Mouse (Mus musculus): ENCODE results near the gene Mxd3. TPM values are rescaled to one million over a fixed set of nuclear protein-coding genes. Genes with fewer than 3 reads are reported as not detected.

Mxd3 gene
- polyA plus RNA-seq, 2 experiments: 44.1 to 59.8 TPM

GRCm38 (mm10) chr13:55329109-55329682, 427 bp downstream of the Mxd3 start:
- Histone ChIP-seq H3K27ac (replicated peaks; ENCODE audit: low read depth, low read length) (0 out of 2 replicates have a peak overlapping the region, but pooled peaks have one; percentile 62), H3K9ac (ENCODE audit: low read depth, low read length, severe bottlenecking) (peak overlapping the region; percentile 65), H3K4me3 (replicated peaks; ENCODE audit: low read length) (peak overlapping the region; percentile 77), H3K27me3 (ENCODE audit: control insufficient read depth, insufficient read depth, low read length) (no peaks in the 10 kb centered on the region), H3K4me2 (replicated peaks; ENCODE audit: low read depth, low read length, severe bottlenecking) (peak overlapping the region; percentile 91), H3K36me3 (ENCODE audit: control insufficient read depth, insufficient read depth, low read length) (peaks cover 19% of the 10 kb centered on the region), H3K4me1 (ENCODE audit: control insufficient read depth, insufficient read depth, low read length) (peaks cover 27% of the 10 kb centered on the region), H3K9me3 (ENCODE audit: control insufficient read depth, low read length) (no peaks in the 10 kb centered on the region)
- no peak for TF ChIP-seq POLR2A (IDR thresholded peaks at IDR 0.05; ENCODE audit: borderline replicate concordance, extremely low read depth, insufficient read depth, insufficient read length)
- DNase-seq (ENCODE audit: low spot score): peak; percentile 38
- peak; percentile 39; the same call in 1 of the 2 replicates for ATAC-seq (ENCODE audit: low FRiP score, low read depth)
- WGBS: under 1% methylated on average over 27 of the region's 29 CpGs

- no peak for TF ChIP-seq POLR2A (IDR thresholded peaks at IDR 0.05; ENCODE audit: borderline replicate concordance, extremely low read depth, insufficient read depth, insufficient read length)
- ATAC-seq (ENCODE audit: low FRiP score, low read depth) (no peak), DNase-seq (ENCODE audit: low spot score) (no peak)
- Histone ChIP-seq H3K9me3 (ENCODE audit: control insufficient read depth, low read length) (no peaks in the 10 kb centered on the region), H3K27ac (replicated peaks; ENCODE audit: low read depth, low read length) (no peak overlapping the region), H3K4me3 (replicated peaks; ENCODE audit: low read length) (peak overlapping the region; percentile 77), H3K4me2 (replicated peaks; ENCODE audit: low read depth, low read length, severe bottlenecking) (peak overlapping the region; percentile 91), H3K9ac (ENCODE audit: low read depth, low read length, severe bottlenecking) (peak overlapping the region; percentile 65), H3K36me3 (ENCODE audit: control insufficient read depth, insufficient read depth, low read length) (peaks cover 24% of the 10 kb centered on the region), H3K4me1 (ENCODE audit: control insufficient read depth, insufficient read depth, low read length) (peaks cover 27% of the 10 kb centered on the region), H3K27me3 (ENCODE audit: control insufficient read depth, insufficient read depth, low read length) (no peaks in the 10 kb centered on the region)
- 82% methylated on average over 4 of the region's 4 CpGs for WGBS
Measured at GRCm38 (mm10) chr13:55328641-55329040, 982 bp downstream of the Mxd3 start.

GRCm38 (mm10) chr13:55328171-55328570, 1.5 kb downstream of the Mxd3 start:
- peaks cover 31% of the 10 kb centered on the region for H3K4me1 ChIP-seq (ENCODE audit: control insufficient read depth, insufficient read depth, low read length)
- H3K27me3 ChIP-seq (ENCODE audit: control insufficient read depth, insufficient read depth, low read length): no peaks in the 10 kb centered on the region
- no peak for TF ChIP-seq POLR2A (IDR thresholded peaks at IDR 0.05; ENCODE audit: borderline replicate concordance, extremely low read depth, insufficient read depth, insufficient read length)
- peaks cover 29% of the 10 kb centered on the region for H3K36me3 ChIP-seq (ENCODE audit: control insufficient read depth, insufficient read depth, low read length)
- ATAC-seq (ENCODE audit: low FRiP score, low read depth): no peak
- peak overlapping the region; percentile 77 for H3K4me3 ChIP-seq (replicated peaks; ENCODE audit: low read length)
- H3K9ac ChIP-seq (ENCODE audit: low read depth, low read length, severe bottlenecking): peak overlapping the region; percentile 65
- H3K9me3 ChIP-seq (ENCODE audit: control insufficient read depth, low read length): no peaks in the 10 kb centered on the region
- H3K27ac ChIP-seq (replicated peaks; ENCODE audit: low read depth, low read length): no peak overlapping the region
- WGBS: 80% methylated on average over 6 of the region's 6 CpGs
- DNase-seq (ENCODE audit: low spot score): no peak
- H3K4me2 ChIP-seq (replicated peaks; ENCODE audit: low read depth, low read length, severe bottlenecking): peak overlapping the region; percentile 91

GRCm38 (mm10) chr13:55327633-55328032, 2.0 kb downstream of the Mxd3 start:
- H3K4me1 ChIP-seq (ENCODE audit: control insufficient read depth, insufficient read depth, low read length): peaks cover 36% of the 10 kb centered on the region
- DNase-seq (ENCODE audit: low spot score): peak; percentile 77
- H3K9ac ChIP-seq (ENCODE audit: low read depth, low read length, severe bottlenecking): no peak overlapping the region; the same call in 1 of the 2 replicates
- no peak for ATAC-seq (ENCODE audit: low FRiP score, low read depth)
- WGBS: 49% methylated on average over 8 of the region's 8 CpGs
- H3K9me3 ChIP-seq (ENCODE audit: control insufficient read depth, low read length): no peaks in the 10 kb centered on the region
- H3K4me2 ChIP-seq (replicated peaks; ENCODE audit: low read depth, low read length, severe bottlenecking): peak overlapping the region; percentile 91
- H3K27me3 ChIP-seq (ENCODE audit: control insufficient read depth, insufficient read depth, low read length): no peaks in the 10 kb centered on the region
- no peak for TF ChIP-seq POLR2A (IDR thresholded peaks at IDR 0.05; ENCODE audit: borderline replicate concordance, extremely low read depth, insufficient read depth, insufficient read length)
- peak overlapping the region; percentile 77; the same call in 1 of the 2 replicates for H3K4me3 ChIP-seq (replicated peaks; ENCODE audit: low read length)
- peaks cover 33% of the 10 kb centered on the region for H3K36me3 ChIP-seq (ENCODE audit: control insufficient read depth, insufficient read depth, low read length)
- no peak overlapping the region for H3K27ac ChIP-seq (replicated peaks; ENCODE audit: low read depth, low read length)

GRCm38 (mm10) chr13:55327169-55327568, 2.5 kb downstream of the Mxd3 start:
- Histone ChIP-seq H3K9ac (ENCODE audit: low read depth, low read length, severe bottlenecking) (no peak overlapping the region), H3K4me2 (replicated peaks; ENCODE audit: low read depth, low read length, severe bottlenecking) (no peak overlapping the region), H3K4me3 (replicated peaks; ENCODE audit: low read length) (no peak overlapping the region), H3K9me3 (ENCODE audit: control insufficient read depth, low read length) (no peaks in the 10 kb centered on the region), H3K27ac (replicated peaks; ENCODE audit: low read depth, low read length) (no peak overlapping the region), H3K36me3 (ENCODE audit: control insufficient read depth, insufficient read depth, low read length) (peaks cover 33% of the 10 kb centered on the region), H3K27me3 (ENCODE audit: control insufficient read depth, insufficient read depth, low read length) (no peaks in the 10 kb centered on the region), H3K4me1 (ENCODE audit: control insufficient read depth, insufficient read depth, low read length) (peaks cover 36% of the 10 kb centered on the region)
- WGBS: 50% methylated on average over 4 of the region's 4 CpGs
- no peak for TF ChIP-seq POLR2A (IDR thresholded peaks at IDR 0.05; ENCODE audit: borderline replicate concordance, extremely low read depth, insufficient read depth, insufficient read length)
- ATAC-seq (ENCODE audit: low FRiP score, low read depth): no peak
- no peak for DNase-seq (ENCODE audit: low spot score)
